Mouse (Mus musculus): ENCODE data around the gene Kcnq5.

DNA sequence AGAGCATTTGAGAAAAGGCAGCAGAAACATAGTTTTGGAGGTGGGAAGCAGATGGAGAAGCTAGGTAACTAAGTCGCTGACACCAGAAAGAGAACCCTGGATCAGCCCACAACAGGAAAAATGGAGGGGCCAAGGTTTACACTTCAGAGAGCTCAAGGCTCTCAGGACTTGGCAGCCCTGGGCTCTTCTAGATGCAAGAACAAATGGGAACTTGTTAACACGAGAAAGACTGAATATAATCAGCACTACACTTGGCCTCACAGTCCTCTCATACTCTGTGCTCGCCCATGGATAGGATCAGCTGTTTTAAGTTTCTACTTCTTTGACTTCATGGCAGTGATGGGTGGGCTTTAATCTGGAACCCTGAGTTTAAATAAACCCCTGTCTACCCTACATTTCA lies 526.9 kb downstream of the Kcnq5 start:
- TF ChIP-seq CTCF (IDR thresholded peaks at IDR 0.05 in 2 of 3, conservative IDR thresholded peaks at IDR 0.05 in 1 of 3; ENCODE audit: control insufficient read depth in 1 of 3, insufficient read depth in 1 of 3, low read depth in 2 of 3, low read length in 3 of 3, poor library complexity in 1 of 3, severe bottlenecking in 1 of 3) (no peak), SIN3A (IDR thresholded peaks at IDR 0.05; ENCODE audit: low read length) (no peak), UBTF (IDR thresholded peaks at IDR 0.05; ENCODE audit: borderline replicate concordance, insufficient read depth, low read depth, low read length) (no peak), POLR2A (IDR thresholded peaks at IDR 0.05; ENCODE audit: control insufficient read depth in 1 of 2, insufficient read depth in 1 of 2, low read depth in 1 of 2, low read length in 2 of 2, poor library complexity in 1 of 2) (no peak)
